Mouse (Mus musculus): ENCODE results near the gene Fxyd7.
A peak's percentile ranks its signal among the peaks of the same experiment; 100 is the strongest.

Fxyd7 gene

DNA sequence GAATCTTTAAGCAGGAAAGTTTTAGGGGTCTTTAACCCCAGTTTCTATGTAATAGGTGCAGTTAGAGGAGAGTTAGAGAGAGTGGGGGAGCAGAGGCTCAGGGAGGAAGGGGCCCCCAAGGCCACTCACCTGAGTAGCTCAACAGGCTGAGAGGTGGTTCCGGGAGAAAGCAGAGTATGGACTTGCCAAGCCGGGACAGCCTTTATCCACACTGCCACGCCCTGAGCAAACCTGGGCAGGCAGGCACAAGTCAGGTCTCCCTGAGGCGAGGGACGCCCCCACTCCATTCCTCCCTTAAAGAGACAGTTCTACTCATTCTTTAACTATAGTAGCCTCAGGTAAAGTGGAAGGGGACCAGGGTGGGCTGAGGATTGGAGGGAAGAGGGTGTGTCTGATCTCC lies 25.2 kb upstream of the Fxyd7 start, which contains the start of gene Fxyd3:
Gene Fxyd3, minus strand, starts transcription at position 213 of the 400 bp plus-strand sequence.
- no peak for DNase-seq (ENCODE audit: low read depth)

DNA sequence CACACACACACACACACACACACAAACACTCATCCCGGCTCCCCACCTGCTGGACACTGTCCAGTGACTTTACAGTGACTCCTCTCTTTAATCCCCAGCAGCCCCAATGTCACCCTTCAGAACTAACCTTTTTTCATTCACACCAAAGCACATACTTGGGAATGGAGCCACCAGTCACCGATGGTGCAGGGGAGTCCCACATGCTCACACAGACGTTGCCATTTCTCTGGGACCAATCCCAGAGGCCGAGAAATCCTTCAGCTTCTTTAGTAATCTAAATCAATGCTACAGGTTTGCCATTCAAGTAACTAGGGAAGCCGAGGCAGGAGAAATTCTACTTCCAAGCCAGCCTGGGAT lies 23.4 kb upstream of the Fxyd7 start:
- no peak for DNase-seq (ENCODE audit: low read depth)

DNA sequence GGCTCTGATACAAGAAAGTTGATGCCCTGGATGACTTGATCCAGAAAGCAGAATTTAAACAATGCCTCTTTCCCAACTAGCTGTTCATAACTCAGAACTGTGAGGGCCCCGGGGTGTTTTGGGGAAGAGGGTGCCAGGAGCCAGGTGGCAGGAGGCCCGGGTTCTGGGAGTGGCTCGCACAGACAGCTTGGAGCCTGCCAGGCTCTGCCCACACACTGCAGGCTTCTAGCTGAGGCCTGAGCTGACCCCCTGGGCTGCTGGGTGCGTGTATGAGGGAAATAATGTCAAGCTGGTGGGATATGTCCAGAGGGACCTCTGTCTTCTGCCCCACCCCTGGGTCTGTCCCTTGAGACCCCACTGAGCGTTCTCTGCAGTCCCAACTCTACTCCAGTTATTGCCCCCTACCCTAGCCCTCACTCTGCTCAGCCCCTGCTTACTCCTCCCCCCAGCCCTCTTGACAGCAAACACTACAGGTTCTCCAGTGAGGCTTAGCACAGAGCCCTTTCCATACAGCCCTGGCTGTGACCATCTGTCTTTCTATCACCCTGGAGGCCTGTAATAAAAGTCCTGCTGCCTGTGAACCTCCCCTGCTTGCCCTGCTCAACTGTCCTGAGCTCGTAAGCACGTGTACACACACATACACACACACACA lies 22.9 kb upstream of the Fxyd7 start:
- no peak for DNase-seq (ENCODE audit: low read depth)

DNA sequence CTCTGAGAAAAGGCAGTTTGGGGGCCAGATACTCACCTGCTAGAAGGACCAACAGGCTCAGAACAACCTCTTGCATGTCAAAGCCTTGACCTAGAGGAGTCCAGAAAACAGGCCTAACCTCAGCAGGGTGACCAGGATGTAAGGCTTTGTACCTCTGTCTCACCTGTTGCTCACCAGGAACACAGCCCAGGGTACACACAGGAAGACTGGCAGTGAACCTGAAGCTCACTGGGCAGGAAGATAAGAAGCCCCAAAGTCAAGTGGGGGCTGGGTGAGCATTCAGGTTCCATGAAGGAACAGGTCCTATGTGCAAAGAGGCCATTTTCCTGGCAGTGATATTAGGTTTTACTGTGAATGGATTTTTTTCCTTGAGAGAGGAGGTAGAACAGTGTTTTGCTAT lies 22.3 kb upstream of the Fxyd7 start:
- DNase-seq (ENCODE audit: low read depth), result no peak

DNA sequence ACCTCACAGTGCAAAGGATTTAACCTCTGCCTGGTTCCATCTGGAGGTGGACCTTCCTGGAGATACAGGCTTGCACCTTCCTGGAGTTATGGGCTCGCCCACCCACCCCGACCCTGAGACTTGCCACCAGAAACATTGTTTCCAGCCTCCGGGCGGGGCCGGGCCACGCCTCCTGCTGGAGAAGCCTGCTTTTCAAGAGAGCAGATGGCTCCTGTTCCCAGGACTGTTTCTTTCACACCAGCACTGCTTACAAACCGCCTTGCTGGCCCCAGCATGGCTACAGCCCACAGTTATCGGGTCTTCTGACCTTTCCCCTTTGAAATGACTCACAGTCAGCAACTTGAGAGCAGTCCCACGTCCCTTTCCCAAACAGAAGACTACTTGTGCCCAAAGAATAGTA lies 21.1 kb upstream of the Fxyd7 start:
- DNase-seq (ENCODE audit: low read depth), result no peak

DNA sequence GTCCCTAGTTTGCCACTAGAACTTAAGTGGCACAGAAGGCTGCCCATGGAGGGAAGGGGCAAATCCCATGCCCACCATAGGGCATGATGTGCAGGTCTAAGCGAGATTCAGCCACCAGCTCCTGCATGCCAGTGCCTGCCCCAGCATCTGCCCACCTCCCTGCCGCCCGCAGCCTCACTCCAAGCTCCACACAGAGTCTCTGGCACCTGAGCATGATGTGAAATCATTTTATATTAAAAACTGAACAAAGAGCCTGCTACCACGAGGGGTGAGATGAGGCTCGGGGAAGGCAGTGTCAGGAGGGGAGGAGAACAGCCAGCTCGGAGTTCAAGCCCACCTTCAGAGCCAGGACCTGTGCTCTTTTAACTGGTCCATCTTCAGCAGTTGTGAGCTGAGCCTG lies 19.1 kb upstream of the Fxyd7 start:
- DNase-seq (ENCODE audit: low read depth), result no peak

DNA sequence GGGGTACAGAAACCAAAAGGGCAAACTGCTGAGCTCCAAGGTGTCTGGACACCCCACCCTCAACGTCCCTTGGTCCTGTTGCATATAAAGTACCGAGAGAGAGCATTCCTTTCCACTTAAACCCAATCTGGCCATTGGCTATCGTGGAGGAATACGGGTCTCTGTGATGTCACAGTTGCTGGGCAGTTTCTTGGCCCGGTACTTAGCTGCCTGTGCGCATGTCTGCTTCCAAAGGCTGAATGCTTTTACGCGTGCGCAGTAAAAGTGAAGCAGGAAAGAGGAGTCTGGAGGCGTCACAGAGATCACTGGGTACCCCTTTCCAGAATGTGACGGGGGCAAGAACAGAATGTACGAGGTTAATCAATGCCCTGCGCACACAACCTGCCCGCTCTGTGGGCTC lies 18.2 kb upstream of the Fxyd7 start:
- no peak for DNase-seq (ENCODE audit: low read depth)

DNA sequence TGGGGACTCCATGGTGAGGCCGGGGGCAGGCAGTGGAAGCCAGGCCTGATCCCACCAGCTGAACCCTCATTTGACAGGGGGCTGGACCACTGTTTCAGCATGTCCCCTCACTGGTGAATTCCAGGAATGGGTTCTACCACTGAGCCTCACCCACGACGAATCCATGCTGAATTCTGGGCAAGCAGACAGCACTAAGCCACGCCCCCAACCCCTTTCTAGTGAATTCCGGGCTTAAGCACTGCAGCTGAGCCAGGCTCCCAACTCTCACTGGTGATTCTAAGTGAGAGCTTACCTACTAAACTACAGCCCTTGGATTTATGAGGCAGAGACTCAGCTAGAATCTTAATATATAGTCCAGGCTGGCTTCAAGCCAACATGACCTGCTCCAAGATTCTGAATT lies 16.6 kb upstream of the Fxyd7 start:
- no peak for DNase-seq (ENCODE audit: low read depth)

DNA sequence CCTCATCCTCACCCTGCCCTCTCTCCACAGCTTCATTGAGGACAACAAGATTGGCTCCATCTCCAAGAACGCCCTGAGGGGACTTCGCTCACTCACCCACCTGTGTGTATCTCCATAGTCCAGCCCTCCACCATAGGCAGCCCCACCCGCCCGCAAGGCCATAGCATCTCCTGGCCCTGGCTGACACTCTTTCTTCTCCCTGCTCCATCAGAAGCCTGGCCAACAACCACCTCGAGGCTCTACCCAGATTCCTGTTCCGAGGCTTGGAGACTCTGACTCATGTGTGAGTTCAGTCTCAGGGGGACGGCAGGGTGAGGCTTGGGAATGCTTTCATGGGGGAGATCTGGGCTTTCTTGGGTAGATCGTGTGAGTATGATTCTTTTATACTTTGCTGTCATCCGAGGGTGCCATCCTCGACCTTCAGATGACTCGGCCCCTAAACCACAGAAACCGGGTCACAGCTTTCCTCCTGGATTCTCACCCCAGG lies 11.8 kb upstream of the Fxyd7 start:
- no peak for DNase-seq (ENCODE audit: low read depth)

DNA sequence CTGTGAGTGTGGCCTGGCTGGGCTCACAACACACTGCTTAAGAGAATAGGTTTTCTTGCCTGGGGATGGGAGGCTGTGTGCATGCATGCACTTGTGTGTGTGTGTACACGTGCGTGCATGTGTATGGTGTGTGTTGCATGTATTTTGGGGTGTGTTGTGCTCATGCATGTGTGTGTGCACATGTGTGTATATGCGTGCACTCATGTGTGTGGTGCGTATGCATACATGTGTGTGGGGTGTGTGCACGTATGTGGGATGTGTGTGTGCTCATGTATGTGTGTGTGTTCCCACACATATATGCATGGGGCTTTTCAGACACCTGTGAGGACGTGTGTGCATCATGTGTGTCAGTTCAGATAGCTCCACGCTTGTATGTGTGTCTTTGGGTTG lies 9.3 kb upstream of the Fxyd7 start:
- DNase-seq (ENCODE audit: low read depth), result no peak

DNA sequence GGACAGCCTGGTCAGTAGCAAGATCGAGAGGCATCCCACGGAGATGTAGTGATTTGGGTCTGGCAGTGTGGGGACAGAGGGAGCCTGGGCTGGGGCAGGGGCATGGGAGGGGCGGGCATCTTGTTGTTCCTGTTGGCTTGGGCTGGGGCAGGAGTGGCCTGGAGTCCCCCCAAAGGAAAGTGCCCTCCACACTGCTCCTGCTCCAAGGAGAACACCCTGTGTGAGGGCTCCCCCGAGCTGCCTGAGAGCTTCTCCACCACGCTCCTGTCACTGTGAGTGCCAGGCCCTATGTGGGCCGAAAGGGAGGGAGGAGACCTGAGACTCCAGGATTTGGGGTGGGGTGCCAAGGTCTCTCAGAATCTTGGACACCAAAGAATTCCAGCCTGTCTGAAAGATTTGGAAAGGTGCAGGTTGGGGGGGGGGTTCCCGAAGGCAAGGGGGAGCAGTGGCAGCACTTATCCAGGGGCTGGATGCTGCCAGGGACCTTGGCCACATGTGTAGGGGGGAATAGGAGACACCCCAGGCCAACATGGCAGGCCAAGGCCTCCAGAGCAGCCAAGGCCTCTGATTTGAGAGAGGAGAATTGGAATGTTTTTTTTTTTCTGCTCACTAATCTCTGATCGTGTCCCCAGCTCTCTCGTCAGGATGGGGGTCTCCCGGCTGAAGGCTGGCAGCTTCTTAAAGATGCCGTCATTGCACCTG lies 8.8 kb upstream of the Fxyd7 start:
- DNase-seq (ENCODE audit: low read depth), result no peak

DNA sequence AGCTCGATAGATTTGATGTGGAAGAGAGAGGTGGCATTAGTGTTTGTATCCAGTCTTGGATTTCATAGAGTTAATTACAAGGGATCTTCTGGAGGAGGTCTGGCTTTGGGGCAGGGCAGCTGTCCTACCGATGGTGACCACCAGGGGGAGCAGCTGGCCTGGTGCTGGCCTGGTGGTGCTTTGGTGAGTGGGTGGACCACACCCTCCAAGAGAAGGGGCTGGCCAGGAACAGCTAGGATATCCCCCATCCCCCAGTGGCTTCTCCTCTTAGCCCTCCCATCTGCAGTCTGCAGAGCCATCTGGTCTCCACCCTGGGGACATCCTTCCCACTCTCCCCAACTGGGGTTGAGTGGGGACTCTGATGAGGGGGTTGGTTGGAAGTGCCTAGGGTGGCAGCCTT lies 7.8 kb upstream of the Fxyd7 start, which contains the start of gene Lgi4:
Gene Lgi4, plus strand, starts transcription at position 235 of the 400 bp plus-strand sequence.
- DNase-seq (ENCODE audit: low read depth), result peak; percentile 55

DNA sequence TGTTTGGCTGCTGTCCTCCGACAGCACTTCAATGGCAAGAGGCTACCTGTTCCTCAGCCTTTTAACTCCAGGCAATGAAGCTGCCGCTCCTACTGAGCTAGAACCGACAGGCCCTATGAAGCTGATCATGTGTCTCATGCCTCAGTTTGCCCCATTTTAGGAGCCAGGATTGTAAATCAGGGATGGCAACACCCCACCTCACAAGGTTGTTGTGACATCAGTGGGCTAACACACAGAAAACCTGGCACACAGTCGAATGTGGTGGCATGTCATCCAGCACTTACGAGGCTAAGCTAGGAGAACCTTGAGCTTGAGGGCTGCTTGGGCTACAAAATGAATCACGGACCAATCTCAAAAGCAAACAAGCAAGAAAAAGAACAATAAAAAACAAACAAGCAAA lies 6.9 kb upstream of the Fxyd7 start:
- no peak for DNase-seq (ENCODE audit: low read depth)

DNA sequence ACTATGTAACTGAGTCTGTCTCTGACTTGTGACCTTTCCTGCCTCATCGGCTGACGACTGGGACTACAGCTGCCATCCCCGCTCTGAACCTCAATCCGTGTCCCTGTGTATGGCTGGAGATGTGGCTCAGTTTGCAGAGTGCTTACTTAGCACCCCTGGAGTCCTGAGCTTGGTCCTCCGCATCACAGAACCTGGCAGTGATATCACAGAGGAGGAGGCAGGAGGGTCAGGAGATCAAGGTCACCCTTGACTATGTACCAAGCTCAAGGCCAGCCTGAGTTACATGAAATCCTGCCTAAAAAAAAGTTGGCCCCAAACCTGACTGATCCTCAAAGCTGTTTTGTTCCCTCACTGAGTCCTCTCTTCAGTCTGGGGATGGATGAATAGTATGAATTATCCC lies 6.5 kb upstream of the Fxyd7 start:
- DNase-seq (ENCODE audit: low read depth), result no peak

DNA sequence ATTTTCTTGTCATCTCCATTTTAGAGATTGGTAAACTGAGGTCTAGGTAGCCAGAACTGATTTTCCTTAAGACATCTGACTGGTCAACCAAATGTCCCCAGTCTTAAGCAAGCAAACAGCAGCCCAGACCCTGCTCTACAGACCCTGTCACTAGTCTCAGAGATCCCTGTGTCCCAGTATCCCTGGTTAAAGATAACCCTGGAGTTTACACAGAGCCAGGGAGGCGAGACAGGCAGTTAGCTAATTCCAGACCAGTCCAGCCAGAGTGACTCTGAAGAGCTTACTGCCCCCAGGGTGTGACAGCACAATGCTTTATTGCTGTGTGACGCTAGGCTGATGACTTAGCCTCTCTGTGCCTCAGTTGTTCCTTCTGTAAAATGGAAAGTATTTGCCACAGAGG lies 5.8 kb upstream of the Fxyd7 start, which contains the start of gene Fxyd1:
Gene Fxyd1, minus strand, starts transcription at position 129 of the 400 bp plus-strand sequence.
- no peak for DNase-seq (ENCODE audit: low read depth)

DNA sequence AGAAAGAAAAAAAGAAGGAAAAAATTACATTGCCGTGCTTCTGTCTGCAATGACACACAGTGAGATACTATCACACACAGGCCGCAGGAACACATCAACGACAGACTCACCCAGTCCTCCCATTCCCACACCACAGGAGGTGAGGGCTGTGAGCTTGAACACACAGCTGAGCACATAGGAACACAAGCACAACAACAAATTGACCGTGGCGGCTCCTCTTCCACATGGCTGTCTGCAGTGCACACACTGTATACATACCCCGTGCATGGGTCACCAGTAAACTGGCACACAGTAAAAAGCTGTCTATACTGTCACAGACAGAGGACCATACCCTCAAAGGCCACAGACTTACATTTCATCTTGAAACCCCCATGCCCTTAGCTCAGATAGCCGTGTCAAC lies 5.2 kb upstream of the Fxyd7 start:
- no peak for DNase-seq (ENCODE audit: low read depth)

DNA sequence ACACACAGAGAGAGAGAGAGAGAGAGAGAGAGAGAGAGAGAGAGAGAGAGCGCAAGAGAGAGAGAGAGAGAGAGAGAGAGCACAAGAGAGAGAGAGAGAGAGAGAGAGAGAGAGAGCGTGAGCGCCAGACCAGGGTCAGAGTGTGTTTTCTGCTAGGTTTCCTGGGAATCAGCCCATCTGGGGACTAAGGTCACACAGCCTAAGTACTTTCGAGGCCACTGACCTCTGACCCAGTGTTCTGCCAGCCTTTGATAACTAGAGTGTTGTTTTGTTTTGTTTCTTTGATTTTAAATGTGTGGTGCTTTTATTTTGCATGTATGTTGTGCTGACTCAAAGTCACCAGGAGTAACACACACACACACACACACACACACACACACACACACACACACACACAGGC lies 4.6 kb upstream of the Fxyd7 start:
- DNase-seq (ENCODE audit: low read depth), result peak; percentile 17

DNA sequence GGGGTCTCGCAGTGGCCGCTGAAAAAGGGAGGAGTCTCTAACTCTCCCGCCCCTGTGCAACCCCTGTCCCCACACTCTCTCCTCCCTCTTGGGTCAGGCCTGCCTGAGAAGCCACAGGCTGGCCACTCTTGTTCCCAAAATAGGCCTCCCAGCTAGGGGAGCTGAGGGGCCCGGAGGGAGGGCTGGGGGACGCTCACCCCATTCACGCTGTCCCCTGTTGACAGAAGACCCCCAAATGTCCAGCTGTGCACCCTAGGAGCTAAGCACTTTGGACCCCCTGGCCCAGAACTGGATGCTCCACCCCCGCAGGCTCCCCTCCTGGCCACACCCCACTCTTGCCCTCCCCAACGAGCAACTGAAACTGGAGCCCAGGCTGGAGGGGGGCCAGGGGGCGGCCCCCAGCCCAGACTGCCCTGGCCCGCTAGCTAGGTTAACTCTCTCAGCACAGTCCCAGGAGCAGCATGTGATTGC lies 4.1 kb upstream of the Fxyd7 start:
- DNase-seq (ENCODE audit: low read depth), result no peak

DNA sequence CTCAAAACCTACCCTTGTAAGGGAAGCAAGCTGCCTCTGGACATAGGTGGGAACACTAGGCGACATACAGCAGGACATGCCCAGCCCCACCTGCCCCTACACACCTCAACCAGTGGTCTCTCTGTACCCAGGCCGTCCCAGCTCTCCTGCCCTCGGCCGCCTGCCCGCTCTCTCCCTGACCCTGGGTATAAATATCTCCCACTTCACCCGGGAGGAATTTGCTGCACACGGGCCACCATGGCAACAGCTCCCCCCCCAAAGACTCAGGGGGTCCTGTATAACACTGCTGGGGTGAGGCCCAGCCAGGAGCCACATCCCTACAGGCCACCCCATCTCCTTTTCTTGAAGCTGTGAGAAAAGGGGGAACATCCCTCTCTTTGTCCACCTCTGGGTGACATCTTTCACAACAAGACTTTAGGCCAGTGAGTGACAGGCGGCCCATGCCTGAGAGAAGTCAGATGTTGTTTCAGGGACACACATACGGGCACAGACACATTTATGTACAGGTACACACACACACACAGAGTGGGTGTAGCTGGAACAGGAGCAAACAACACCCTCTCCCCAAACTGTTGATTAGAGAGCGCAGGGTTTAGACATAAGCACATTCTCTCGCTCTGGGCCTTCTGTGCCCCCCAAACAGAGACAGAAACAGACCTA lies 3.5 kb upstream of the Fxyd7 start:
- no peak for DNase-seq (ENCODE audit: low read depth)

DNA sequence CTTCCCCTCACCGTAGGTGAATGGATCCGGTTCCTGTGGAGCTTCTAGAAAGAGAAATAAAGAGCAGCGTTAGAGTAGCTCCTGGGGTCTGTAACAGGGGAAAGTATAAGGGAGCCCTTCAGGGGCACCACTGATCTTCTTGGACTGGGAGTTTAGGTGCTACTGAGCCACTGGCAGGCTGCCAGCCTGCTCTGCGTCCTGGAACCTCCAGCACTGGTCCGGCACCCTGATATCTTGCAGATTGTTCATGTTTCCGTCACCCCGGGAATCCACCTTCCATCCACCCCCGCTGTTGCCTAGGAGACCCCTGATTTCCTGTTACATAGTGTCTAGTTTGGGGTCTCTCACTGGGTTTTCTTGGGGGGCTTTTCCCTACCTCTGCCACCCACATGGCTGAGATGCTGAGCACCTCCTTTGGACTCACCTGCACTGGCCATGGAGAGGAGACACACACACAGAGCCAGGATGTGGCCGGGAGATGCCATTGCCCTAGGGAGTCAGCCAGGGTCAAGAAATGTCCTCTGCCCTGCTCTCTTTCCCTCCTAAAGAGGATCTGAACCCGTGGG lies 2.7 kb upstream of the Fxyd7 start:
- DNase-seq (ENCODE audit: low read depth), result no peak

DNA sequence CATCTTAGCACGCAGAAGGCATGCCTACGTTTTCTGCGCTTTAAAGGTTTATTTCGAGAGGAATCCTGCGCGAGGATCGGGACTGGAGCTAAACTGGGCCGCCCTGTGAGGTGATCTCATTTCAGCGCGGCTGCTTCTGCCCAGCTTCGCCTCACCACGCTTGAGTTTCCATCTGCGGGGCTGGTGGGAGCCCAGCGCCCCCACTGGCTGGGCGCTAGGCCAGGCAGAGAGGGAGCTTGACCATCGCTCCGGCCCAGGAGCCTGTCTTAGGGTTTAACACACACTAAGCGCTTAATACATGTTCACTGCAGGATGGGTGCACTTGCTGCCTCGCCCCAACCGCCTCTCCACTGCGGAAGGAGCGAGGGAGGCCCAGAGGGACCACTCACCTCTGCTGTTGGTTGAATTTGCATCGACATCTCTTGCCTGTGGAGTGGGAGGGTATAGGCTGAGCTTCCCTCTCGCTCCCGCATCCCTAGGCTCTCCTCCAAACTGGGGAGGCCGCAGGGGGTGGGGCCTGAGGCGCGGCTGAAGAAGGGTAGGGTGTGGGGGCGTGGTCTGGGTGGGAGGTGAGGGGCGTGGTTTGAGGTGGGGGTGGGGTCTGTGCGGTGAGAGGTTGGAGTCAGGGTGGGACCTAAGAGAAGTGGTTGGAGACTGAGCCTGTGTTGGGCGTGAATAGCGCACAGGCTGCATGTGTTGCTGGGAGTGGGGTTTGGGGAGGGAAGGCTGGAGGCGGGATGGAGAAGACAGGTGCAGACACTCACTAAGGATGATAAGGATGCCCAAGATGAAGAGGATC lies 1.6 kb upstream of the Fxyd7 start:
- DNase-seq (ENCODE audit: low read depth), result no peak

DNA sequence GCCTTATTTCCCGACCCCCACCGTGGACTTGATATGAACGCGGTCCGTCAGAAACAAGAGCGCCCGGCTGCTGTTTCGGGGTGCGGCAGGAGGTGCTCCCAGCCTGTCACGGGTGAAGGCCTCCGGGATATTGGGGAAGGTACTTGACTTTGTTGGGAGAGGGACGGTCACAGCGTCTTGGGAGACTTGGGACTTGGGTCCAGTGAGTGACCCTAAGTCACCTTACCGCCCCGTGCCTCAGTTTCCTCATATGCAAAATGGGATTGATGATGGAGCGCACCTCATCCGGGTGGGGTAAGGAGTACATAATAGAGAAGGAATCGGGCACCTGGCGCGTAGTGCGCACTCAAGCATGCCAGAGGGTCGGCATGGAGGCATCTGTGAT lies 976 bp upstream of the Fxyd7 start:
- DNase-seq (ENCODE audit: low read depth), result no peak
